Comparison of ENCODE assay signal across 8 mouse cellular contexts in genomic region chr10:18317961-18318915, GRCm38 (mm10). TPM values are rescaled to one million over a fixed set of nuclear protein-coding genes. Genes with fewer than 3 reads are reported as not detected.
DNase-seq lines count a peak whose midpoint lies in the region; ATAC-seq lines count a peak whose summit lies in the region.

No protein-coding gene starts in this region.

- peak; percentile 80 for ATAC-seq in forebrain, embryonic 15.5 days (replicated peaks)

- H3K27ac ChIP-seq in forebrain, embryonic 15.5 days (replicated peaks), result peak overlapping the region; percentile 37; the same call in 1 of the 2 replicates

- no peaks in the 10 kb centered on the region for H3K36me3 ChIP-seq in forebrain, embryonic 15.5 days

- H3K9ac ChIP-seq in forebrain, embryonic 15.5 days (replicated peaks), result peak overlapping the region; percentile 73

- H3K27me3 ChIP-seq in forebrain, embryonic 15.5 days, result 0 out of 2 replicates have a peak, but pooled peaks cover 5% of the 10 kb centered on the region

- whole genome bisulfite sequencing in forebrain, embryonic 15.5 days, result 1% methylated on average over 78 of the region's 89 CpGs

- H3K4me1 ChIP-seq in forebrain, embryonic 15.5 days, result peaks cover 13% of the 10 kb centered on the region

- peak overlapping the region; percentile 100 for H3K4me2 ChIP-seq in forebrain, embryonic 15.5 days (replicated peaks)

- no peaks in the 10 kb centered on the region for H3K9me3 ChIP-seq in forebrain, embryonic 15.5 days

- peak overlapping the region; percentile 83 for H3K4me3 ChIP-seq in forebrain, embryonic 15.5 days

- DNase-seq in CD4-positive helper T cell, adult 2 months (ENCODE audit: low read depth, low spot score), result peak; percentile 9
- peak; percentile 74 for DNase-seq in adrenal gland, postnatal 14 days
- peak; percentile 71 for DNase-seq in heart, postnatal 4 days
- peak; percentile 23 to 39 for DNase-seq in layer of hippocampus, postnatal 14 days (ENCODE audit: low spot score in 2 of 2)
- DNase-seq in lung, postnatal 4 days, result peak; percentile 74 to 82
- DNase-seq in right cerebral cortex, postnatal 25 days, result peak; percentile 49
- no peak for DNase-seq in T-cell, adult 2 months (ENCODE audit: low spot score)

RNA-seq across cellular contexts. Expression of gene Nhsl1, which starts 0.5 kb away (rescaled TPM):
- total RNA-seq in adrenal gland, postnatal 14 days (2021), result 6.5 and 6.6 TPM in 2 replicates
- 16.6 and 17.9 TPM in 2 replicates for polyA plus RNA-seq in forebrain, embryonic 15.5 days (2015; fragmentation: Nextera tagmentation; extraction: Ambion mirVana)
- 10 to 100 TPM; 29.3 to 37.9 TPM for total RNA-seq in heart, postnatal 4 days (2021)
- 10 to 100 TPM; 69.3 to 72.7 TPM for total RNA-seq in layer of hippocampus, postnatal 14 days (2021)
